Mouse (Mus musculus): ENCODE measurements around the gene Sik2. TPM values are rescaled to one million over a fixed set of nuclear protein-coding genes. Genes with fewer than 3 reads are reported as not detected.

Gene Sik2
- polyA plus RNA-seq, 1 experiment from 2014 or later, result 8.4 TPM

DNA sequence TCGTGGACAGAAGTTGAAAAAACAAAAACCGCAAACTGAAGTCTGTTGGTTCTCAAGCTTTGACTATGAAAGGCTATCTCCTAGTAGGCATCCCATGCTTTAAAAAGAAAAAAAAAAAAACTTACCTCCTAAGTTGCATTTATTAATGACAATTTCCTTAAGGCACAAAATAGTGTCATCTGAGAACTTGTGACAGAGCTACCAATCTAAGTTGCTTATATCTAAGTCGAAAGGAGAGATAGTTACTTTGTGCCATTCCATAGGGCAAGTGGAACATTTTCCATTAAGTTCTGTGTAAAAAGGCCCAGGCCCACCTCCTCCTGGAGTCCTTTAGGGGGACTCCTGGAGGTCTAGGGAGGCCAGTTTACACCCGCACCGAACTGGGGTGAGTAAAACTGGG is 153.1 kb downstream of the Sik2 start:
- H3K27ac ChIP-seq, result no peak overlapping the region
- no peaks in the 10 kb centered on the region; the same call in 1 of the 2 replicates for H3K36me3 ChIP-seq (ENCODE audit: inconsistent target)
- no peak overlapping the region for H3K4me3 ChIP-seq (ENCODE audit: inconsistent target)
- 85% methylated on average over 5 of the region's 5 CpGs for WGBS (ENCODE audit: missing documents)
- H3K79me2 ChIP-seq (ENCODE audit: inconsistent target), result peaks cover 5% of the 10 kb centered on the region; the same call in 1 of the 2 replicates

DNA sequence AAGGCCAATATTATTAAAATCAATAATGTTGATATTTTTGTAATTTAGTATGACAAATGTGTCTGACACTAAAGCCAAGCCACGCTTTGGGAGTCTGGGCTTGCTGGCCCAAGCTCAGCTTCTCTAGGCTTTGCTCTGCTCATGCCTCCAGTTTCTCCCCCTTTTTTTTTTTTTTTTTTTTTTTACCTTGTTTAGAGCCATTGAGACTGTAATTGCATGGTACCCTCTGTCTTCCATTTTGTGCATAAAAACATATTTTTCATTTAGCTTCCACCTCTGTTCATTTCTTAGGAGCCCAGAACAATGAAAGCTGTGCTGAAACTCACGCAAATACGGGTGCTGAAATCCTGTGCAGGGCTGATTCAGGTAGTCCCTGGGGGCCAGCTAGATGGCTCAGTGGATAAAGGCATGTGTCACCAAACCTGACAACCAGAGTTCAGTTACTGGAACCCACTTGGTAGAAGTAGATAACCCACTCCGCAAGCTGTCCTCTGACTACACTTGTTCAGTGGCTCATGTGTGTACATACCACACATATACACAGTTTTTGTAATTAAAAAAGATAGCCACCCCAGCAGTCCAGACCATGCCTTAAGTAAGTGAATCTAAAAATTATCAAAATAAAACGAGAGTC is 153.6 kb downstream of the Sik2 start:
- no peak overlapping the region for H3K4me3 ChIP-seq (ENCODE audit: inconsistent target)
- 96% methylated on average over 5 of the region's 5 CpGs for WGBS (ENCODE audit: missing documents)
- H3K79me2 ChIP-seq (ENCODE audit: inconsistent target), result peaks cover 5% of the 10 kb centered on the region; the same call in 1 of the 2 replicates
- no peaks in the 10 kb centered on the region; the same call in 1 of the 2 replicates for H3K36me3 ChIP-seq (ENCODE audit: inconsistent target)
- no peak overlapping the region for H3K27ac ChIP-seq

DNA sequence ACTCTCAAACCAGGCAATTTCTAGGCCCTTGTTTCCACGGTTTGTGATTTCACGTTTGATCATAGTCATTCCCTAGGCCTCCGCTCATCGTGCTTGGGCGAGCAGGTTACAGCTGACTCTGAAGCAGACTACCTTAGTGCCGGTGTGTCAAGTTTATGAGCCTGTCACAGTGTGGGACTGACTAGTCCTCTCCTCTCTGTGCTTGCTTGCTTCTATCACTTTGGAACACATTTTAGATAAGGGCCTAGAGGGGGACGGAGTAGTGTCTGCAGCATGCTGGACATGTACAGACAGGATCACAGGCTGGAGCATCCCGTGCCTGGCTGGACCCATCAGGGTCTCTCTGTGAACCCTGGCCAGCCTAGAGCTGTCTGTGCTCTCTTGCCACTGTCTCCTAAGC is 154.5 kb downstream of the Sik2 start:
- Histone ChIP-seq H3K79me2 (ENCODE audit: inconsistent target) (peaks cover 5% of the 10 kb centered on the region; the same call in 1 of the 2 replicates), H3K27ac (no peak overlapping the region), H3K36me3 (ENCODE audit: inconsistent target) (no peaks in the 10 kb centered on the region), H3K4me3 (ENCODE audit: inconsistent target) (no peak overlapping the region)
- 97% methylated on average over 8 of the region's 8 CpGs for WGBS (ENCODE audit: missing documents)

DNA sequence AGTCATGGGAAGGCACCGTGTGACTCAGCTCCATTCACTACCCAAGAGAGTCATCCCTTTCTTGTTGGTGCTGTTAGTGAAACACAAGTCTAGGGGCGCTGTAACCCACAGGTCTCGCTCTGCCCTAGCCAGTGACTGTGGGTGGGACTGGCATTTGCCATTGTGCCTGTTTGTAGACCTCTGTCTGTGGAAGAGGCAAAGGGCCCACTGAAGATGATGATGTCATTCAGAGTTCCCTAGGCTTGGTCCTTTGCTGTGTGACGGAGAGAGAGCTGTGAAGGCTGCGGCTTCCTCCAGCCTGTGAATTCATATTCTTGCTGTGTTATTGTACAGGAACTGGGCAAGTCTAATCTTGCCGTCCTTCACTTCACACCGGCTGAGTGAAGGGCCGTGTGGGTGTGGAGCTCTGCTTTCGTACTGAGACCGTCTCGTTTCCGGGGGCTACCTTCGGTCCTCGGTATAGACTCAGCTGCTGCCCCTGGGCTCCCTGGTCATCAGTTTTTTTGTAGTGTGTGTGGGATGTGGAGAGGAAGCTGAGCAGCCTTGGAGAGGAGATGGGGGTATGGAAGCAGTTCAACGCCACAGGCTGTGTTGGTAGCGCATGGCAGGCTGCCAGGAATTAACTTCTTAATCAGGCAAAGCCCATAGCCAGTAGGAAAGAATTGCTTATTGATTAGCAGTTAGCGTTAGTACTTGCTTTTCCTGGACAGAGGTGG is 156.1 kb downstream of the Sik2 start:
- Histone ChIP-seq H3K36me3 (ENCODE audit: inconsistent target) (no peaks in the 10 kb centered on the region), H3K79me2 (ENCODE audit: inconsistent target) (peaks cover 1% of the 10 kb centered on the region; the same call in 1 of the 2 replicates), H3K27ac (no peak overlapping the region), H3K4me3 (ENCODE audit: inconsistent target) (no peak overlapping the region)
- WGBS (ENCODE audit: missing documents), result 19% methylated on average over 17 of the region's 17 CpGs

DNA sequence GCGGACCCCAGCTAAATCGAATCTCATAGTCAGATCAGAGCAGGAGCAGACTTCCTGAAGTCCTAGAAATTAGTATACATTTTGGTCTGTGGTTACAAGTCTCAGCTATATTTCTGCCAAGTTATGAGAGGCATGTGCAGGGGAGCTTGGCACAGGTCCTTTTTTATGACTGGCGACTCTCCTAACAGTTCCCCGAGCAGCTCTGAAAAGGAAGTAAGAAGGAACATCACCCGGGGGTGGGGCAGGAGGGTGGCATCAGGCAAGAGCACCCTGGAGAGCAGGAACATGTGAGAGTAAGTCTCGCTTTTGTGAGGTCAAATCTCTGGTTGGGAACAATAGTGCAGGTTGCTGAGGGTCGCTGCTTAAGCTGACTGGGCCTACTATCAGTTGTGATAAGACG is 158.2 kb downstream of the Sik2 start:
- Histone ChIP-seq H3K36me3 (ENCODE audit: inconsistent target) (no peaks in the 10 kb centered on the region), H3K79me2 (ENCODE audit: inconsistent target) (no peaks in the 10 kb centered on the region), H3K27ac (no peak overlapping the region), H3K4me3 (ENCODE audit: inconsistent target) (no peak overlapping the region)
- WGBS (ENCODE audit: missing documents), result 12% methylated on average over 8 of the region's 8 CpGs

DNA sequence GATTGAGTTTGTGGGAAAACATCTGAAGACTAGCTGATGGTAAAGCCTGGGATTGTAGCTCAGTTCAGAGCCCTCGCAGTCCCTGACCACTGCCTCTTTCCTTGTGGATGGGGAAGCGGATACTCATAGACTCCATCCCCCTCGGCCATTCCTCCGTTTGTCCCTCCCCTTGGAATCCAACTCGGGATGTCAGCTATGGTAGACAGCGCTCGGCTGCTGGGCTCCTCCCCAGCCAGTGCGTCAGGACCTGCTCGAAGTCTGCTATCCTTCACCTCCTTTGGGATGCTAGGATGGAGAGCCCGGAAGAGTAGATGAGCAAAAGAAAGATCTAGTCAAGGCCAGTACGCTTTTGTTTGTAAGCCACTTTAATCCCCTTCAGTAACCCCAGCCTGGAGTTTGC is 158.6 kb downstream of the Sik2 start:
- Histone ChIP-seq H3K4me3 (ENCODE audit: inconsistent target) (no peak overlapping the region), H3K79me2 (ENCODE audit: inconsistent target) (no peaks in the 10 kb centered on the region), H3K36me3 (ENCODE audit: inconsistent target) (no peaks in the 10 kb centered on the region), H3K27ac (no peak overlapping the region)
- WGBS (ENCODE audit: missing documents), result 20% methylated on average over 11 of the region's 11 CpGs

DNA sequence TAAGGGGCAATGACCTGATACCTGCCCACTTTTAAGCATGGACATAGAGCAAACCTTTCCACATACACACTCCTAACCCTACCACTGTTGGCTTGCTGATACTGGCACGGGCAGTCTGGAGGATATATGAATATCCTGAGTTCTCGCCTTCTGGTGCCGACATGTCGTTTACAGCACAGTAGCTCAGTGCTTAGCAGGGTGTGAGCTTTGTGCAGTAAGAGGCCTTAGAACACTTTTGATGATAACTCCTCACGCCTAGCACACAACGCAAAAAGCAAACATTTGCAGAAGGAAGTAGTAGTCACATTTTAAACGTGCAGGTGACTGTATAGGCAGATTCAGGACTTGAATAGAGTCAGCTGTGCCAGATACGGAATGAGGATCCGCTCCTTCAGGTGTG is 159.1 kb downstream of the Sik2 start:
- 21% methylated on average over 9 of the region's 9 CpGs for WGBS (ENCODE audit: missing documents)
- Histone ChIP-seq H3K79me2 (ENCODE audit: inconsistent target) (no peaks in the 10 kb centered on the region), H3K27ac (no peak overlapping the region), H3K4me3 (ENCODE audit: inconsistent target) (no peak overlapping the region), H3K36me3 (ENCODE audit: inconsistent target) (no peaks in the 10 kb centered on the region)

DNA sequence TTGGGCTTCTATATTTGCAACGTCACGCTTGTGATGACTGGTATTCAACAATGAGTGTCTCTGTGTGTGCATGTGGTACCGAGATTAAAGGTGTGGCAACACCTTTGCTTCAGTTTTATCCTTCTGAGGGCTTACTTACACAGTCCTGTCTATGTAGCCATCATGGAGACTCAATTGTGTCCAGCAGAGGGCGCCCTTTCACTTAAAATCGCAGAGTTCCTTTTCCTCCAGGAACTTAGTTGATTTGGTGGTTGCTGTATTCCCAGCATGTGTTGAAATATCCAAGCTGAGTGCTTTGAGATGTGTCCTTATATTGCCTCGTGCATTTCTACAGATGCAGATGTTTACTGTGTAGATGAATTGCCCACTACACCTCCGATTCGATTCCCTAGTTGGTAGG is 159.6 kb downstream of the Sik2 start:
- Histone ChIP-seq H3K79me2 (ENCODE audit: inconsistent target) (no peaks in the 10 kb centered on the region), H3K36me3 (ENCODE audit: inconsistent target) (no peaks in the 10 kb centered on the region), H3K4me3 (ENCODE audit: inconsistent target) (no peak overlapping the region), H3K27ac (no peak overlapping the region)
- 8% methylated on average over 8 of the region's 8 CpGs for WGBS (ENCODE audit: missing documents)

DNA sequence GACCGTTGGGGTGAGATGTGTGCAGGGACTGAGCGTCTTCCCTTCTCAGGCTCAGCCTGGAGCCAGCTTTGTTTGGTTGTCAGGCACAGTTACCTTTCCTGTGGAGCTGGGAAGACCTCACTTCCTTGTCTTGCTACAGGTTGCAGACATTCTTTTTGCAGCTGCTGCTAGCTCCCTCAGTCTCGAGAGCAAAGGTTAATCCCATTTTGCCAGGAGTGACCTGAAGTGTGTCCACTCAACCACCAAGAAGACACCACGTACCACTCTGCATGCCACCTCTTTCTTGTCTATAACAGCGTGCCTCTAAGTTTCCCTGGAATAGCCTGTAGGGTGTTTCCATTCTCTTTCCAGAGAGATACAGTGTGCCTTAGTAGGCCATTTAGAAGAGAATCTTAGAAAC is 160.1 kb downstream of the Sik2 start:
- no peak overlapping the region for H3K4me3 ChIP-seq (ENCODE audit: inconsistent target)
- 85% methylated on average over 5 of the region's 5 CpGs for WGBS (ENCODE audit: missing documents)
- H3K79me2 ChIP-seq (ENCODE audit: inconsistent target), result no peaks in the 10 kb centered on the region
- no peaks in the 10 kb centered on the region for H3K36me3 ChIP-seq (ENCODE audit: inconsistent target)
- H3K27ac ChIP-seq, result no peak overlapping the region

DNA sequence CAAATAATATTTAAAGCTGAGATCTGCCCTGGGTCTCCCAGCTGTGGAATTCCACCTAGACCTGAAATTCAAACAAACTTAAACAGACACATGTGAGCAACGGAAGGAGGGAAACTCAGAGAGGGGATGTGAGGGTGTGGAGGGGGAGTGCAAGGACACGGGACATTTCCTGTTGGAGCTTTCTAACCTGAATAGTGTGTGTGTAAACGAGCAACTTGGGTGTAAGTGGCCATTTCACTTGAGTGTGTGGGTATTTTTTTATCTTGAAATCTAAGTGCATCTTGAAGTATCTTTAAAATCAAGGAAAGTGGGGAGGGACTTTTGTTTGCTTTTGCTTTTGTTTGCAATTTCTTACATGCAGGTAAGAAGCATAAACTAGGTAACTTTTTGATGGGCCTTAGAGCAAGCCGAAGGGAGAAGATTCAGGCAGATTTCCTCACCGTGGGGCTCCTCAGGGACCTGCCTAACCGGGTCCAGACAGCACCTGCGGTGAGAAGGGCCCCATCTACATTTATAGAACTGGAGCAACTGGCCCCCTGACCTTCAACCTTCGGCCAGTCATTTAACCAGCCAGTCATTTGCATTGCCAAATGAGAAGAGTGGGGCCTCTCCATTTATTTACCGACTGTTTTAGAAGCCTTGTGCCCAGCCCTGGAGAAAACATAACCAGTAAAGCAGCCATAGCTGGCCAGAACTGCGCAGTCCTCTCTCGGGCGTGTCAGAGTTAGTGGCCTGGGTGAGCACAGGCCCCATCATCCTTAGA is 161.1 kb downstream of the Sik2 start:
- Histone ChIP-seq H3K4me3 (ENCODE audit: inconsistent target) (no peak overlapping the region), H3K27ac (no peak overlapping the region), H3K36me3 (ENCODE audit: inconsistent target) (no peaks in the 10 kb centered on the region), H3K79me2 (ENCODE audit: inconsistent target) (no peaks in the 10 kb centered on the region)
- 89% methylated on average over 12 of the region's 12 CpGs for WGBS (ENCODE audit: missing documents)

DNA sequence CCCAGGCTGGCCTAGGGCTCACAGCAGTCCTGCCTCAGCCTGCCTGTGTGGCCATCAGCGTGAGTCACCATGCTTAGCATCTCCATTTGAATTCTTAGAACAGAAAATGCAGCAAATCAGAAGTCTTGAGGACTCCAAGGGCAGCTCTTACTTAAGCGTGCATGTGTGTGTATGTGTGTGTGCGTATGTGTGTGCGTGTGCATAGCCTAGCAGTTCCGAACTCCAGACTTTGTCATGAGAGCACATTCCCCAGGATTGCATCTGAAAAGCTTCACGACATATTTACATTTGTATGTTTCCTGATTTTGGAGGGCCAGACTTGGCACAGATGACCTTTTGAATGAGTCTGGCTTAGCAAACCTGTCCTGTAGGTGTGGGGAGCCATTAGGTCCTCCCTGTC is 161.7 kb downstream of the Sik2 start:
- Histone ChIP-seq H3K27ac (no peak overlapping the region), H3K79me2 (ENCODE audit: inconsistent target) (no peaks in the 10 kb centered on the region), H3K36me3 (ENCODE audit: inconsistent target) (no peaks in the 10 kb centered on the region), H3K4me3 (ENCODE audit: inconsistent target) (no peak overlapping the region)
- 93% methylated on average over 6 of the region's 6 CpGs for WGBS (ENCODE audit: missing documents)

DNA sequence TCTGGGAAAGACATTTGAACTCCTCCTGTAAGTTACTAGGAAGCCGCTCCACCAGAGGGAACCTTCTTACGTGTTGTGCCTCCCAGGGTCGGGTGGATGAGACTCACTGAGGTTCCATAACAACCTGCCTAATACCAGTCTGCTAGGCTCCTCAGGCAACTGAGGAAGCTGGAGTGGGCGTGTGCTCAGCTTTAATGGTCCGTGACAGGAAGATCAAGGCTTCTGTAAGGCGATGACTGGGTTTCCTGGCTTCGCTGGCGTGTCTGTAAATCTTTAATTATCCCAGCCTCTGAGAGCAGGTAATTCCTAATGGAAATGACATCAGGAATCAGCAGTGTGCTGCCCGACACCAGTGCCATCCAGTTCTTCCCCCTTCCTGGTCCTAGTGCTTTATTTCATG is 163.3 kb downstream of the Sik2 start:
- Histone ChIP-seq H3K79me2 (ENCODE audit: inconsistent target) (no peaks in the 10 kb centered on the region), H3K4me3 (ENCODE audit: inconsistent target) (no peak overlapping the region), H3K27ac (no peak overlapping the region), H3K36me3 (ENCODE audit: inconsistent target) (no peaks in the 10 kb centered on the region)
- 93% methylated on average over 9 of the region's 9 CpGs for WGBS (ENCODE audit: missing documents)

DNA sequence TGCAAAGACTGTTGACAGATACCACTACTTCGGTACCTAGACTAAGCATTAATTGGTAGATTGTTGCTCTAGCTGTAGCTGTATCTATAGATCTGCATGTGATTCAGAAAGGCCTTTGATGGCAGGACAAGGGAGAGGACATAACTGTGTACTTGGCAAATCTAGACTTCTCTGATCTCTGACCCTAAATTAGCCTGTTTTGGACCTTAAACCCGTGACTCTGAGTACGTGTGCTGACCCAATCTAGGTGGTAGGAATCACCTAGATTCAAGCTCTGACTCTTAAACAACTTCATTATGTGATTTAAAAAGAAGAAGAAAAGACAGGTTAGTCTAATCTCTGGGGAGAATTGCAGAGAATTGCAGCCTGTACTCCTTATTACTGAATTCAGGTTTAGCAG is 163.8 kb downstream of the Sik2 start, which contains the start of gene Ppp2r1b:
TSS of gene Ppp2r1b (plus strand) at position 221 of the 400 bp plus-strand sequence.
- 98% methylated on average over 3 of the region's 3 CpGs for WGBS (ENCODE audit: missing documents)
- no peak within 1 kb of the TSS for H3K4me3 ChIP-seq (ENCODE audit: inconsistent target)
- no peak within 1 kb of the TSS for H3K27ac ChIP-seq
- H3K36me3 ChIP-seq (ENCODE audit: inconsistent target), result no peaks in the 10 kb centered on the region
- H3K79me2 ChIP-seq (ENCODE audit: inconsistent target), result no peaks in the 10 kb centered on the region

Data from macrophage (primary cell).